ENCODE assay signal across 8 mouse cellular contexts in the genomic region with DNA sequence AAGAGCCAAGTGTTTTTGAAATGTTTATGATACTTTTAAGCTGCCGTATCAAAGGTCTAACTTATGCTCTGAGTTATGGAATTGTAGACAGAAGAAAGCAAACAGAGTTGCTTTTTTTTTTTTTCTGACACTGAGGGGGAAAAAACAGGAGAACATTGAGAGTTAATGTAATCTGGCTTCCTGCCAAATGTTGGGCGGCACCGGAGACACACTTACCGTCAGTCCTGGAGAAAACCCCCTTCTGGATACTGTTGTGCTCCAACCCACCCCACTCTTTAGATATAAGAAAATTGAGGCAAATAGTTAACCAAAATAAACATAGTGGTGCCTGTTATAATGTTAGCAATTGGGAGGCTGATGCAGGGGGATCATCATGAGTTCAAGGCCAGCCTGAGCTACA. TPM values are rescaled to one million over a fixed set of nuclear protein-coding genes. Genes with fewer than 3 reads are reported as not detected.
A peak's percentile ranks its signal among the peaks of the same experiment; 100 is the strongest.
DNase-seq lines count a peak whose midpoint lies in the region; ATAC-seq and TF ChIP-seq lines count a peak whose summit lies in the region.

No protein-coding gene starts in this region.

- peak overlapping the region; percentile 48; the same call in 1 of the 2 replicates for H3K27ac ChIP-seq in kidney, adult 2 months (ENCODE audit: insufficient read depth, low read depth, low read length)
- peak overlapping the region; percentile 75 for H3K27ac ChIP-seq in embryonic facial prominence, embryonic 13.5 days
- H3K27ac ChIP-seq in intestine, embryonic 16.5 days (ENCODE audit: low read length), result peak overlapping the region; percentile 95

- TF ChIP-seq POLR2A in kidney, adult 2 months (IDR thresholded peaks at IDR 0.05; ENCODE audit: low read depth, low read length), result no peak

- WGBS in kidney, adult 2 months, result 22% methylated on average over 4 of the region's 4 CpGs
- 10% methylated on average over 4 of the region's 4 CpGs for WGBS in embryonic facial prominence, embryonic 13.5 days
- 6% methylated on average over 4 of the region's 4 CpGs for WGBS in intestine, embryonic 16.5 days

- H3K36me3 ChIP-seq in kidney, adult 2 months (ENCODE audit: control insufficient read depth, insufficient read depth, low read length), result no peaks in the 10 kb centered on the region
- H3K36me3 ChIP-seq in embryonic facial prominence, embryonic 13.5 days, result no peaks in the 10 kb centered on the region
- no peaks in the 10 kb centered on the region for H3K36me3 ChIP-seq in intestine, embryonic 16.5 days (ENCODE audit: control insufficient read depth, insufficient read depth, low read length)

- H3K27me3 ChIP-seq in kidney, adult 2 months (replicated peaks; ENCODE audit: control insufficient read depth, insufficient read depth, low read length), result no peaks in the 10 kb centered on the region
- no peaks in the 10 kb centered on the region for H3K27me3 ChIP-seq in embryonic facial prominence, embryonic 13.5 days
- H3K27me3 ChIP-seq in intestine, embryonic 16.5 days (replicated peaks; ENCODE audit: control insufficient read depth, insufficient read depth, low read length), result no peaks in the 10 kb centered on the region

- peak; percentile 37; the same call in 1 of the 2 replicates for ATAC-seq in embryonic facial prominence, embryonic 13.5 days (ENCODE audit: insufficient number of reproducible peaks, insufficient read depth, low FRiP score, low TSS enrichment, low read depth)
- ATAC-seq in intestine, embryonic 16.5 days, result peak; percentile 49
- 0 out of 2 replicates have a peak, but pooled peaks have one; percentile 13 for ATAC-seq in megakaryocyte progenitor cell, adult 5-6 weeks (replicated peaks; ENCODE audit: poor library complexity)

- peaks cover 15% of the 10 kb centered on the region for H3K4me1 ChIP-seq in kidney, adult 2 months (ENCODE audit: control insufficient read depth, insufficient read depth, low read length)
- peaks cover 24% of the 10 kb centered on the region for H3K4me1 ChIP-seq in embryonic facial prominence, embryonic 13.5 days
- H3K4me1 ChIP-seq in intestine, embryonic 16.5 days (ENCODE audit: control insufficient read depth, insufficient read depth, low read length), result peaks cover 32% of the 10 kb centered on the region

- no peak for TF ChIP-seq CTCF in kidney, adult 2 months (conservative IDR thresholded peaks at IDR 0.05; ENCODE audit: insufficient read depth, insufficient read length, low read depth, low read length)

- no peak overlapping the region for H3K4me2 ChIP-seq in embryonic facial prominence, embryonic 13.5 days
- H3K4me2 ChIP-seq in intestine, embryonic 16.5 days (ENCODE audit: low read depth, low read length), result peak overlapping the region; percentile 43

- no peak overlapping the region for H3K4me3 ChIP-seq in kidney, adult 2 months (ENCODE audit: insufficient read depth, low read depth, low read length)
- no peak overlapping the region for H3K4me3 ChIP-seq in embryonic facial prominence, embryonic 13.5 days
- H3K4me3 ChIP-seq in intestine, embryonic 16.5 days (ENCODE audit: low read length), result no peak overlapping the region

- no peak overlapping the region for H3K9ac ChIP-seq in embryonic facial prominence, embryonic 13.5 days
- H3K9ac ChIP-seq in intestine, embryonic 16.5 days (ENCODE audit: low read depth, low read length), result no peak overlapping the region; the same call in 1 of the 2 replicates

- DNase-seq in kidney, adult 2 months, result peak; percentile 40
- no peak for DNase-seq in kidney, adult 18-20 months
- DNase-seq in spleen, postnatal 14 days (ENCODE audit: low spot score in 2 of 2), result no peak
- no peak for DNase-seq in gastrocnemius, postnatal 36 days
- DNase-seq in right cerebral cortex, postnatal 4 days, result no peak

- intact Hi-C loops in gastrocnemius, postnatal 36 days (cut with DNase I), result no loop called here

- H3K9me3 ChIP-seq in embryonic facial prominence, embryonic 13.5 days, result no peaks in the 10 kb centered on the region
- no peaks in the 10 kb centered on the region for H3K9me3 ChIP-seq in intestine, embryonic 16.5 days (ENCODE audit: control insufficient read depth, low read length)

RNA-seq across cellular contexts. Expression of gene Gmpr, which starts 52.6 kb away (rescaled TPM):
- 128 and 131 TPM in 2 replicates for polyA plus RNA-seq in kidney, adult 2 months (2012; rRNA removed)
- 27.7 and 36.9 TPM in 2 replicates for polyA plus RNA-seq in embryonic facial prominence, embryonic 13.5 days (2015; fragmentation: Nextera tagmentation; extraction: Ambion mirVana)
- 24.4 and 31.1 TPM in 2 replicates for polyA plus RNA-seq in intestine, embryonic 16.5 days (2015; fragmentation: Nextera tagmentation; extraction: Ambion mirVana)
- 16.3 and 20.5 TPM in 2 replicates for total RNA-seq in megakaryocyte progenitor cell, adult 5-6 weeks (2015)
- 13.6 and 15.3 TPM in 2 replicates for total RNA-seq in megakaryocyte progenitor cell, adult 5-6 weeks (2017)
- total RNA-seq in gastrocnemius, postnatal 36 days (2021), result 100 to 1,000 TPM; 157 to 197 TPM
